Mouse (Mus musculus) myocyte (in vitro differentiated cells): ENCODE measurements around the gene Obscn.

Experiments
- CEBPB ChIP-seq: IDR thresholded peaks from 2 replicates; pipeline ENCODE4 v1.6.1; 2011; ENCODE audit warnings: mild to moderate bottlenecking, moderate library complexity; ENCODE audit not compliant: poor library complexity, insufficient read depth, severe bottlenecking
- MYOG ChIP-seq, 3 experiments: IDR thresholded peaks; one replicate each; pipeline ENCODE4 v1.6.1; 2011; ENCODE audit warnings: control low read depth in 2 of 3, low read depth in 2 of 3, mild to moderate bottlenecking in 2 of 3; ENCODE audit not compliant: insufficient read length in 2 of 3, control insufficient read depth in 1 of 3, insufficient read depth in 1 of 3
- POLR2A ChIP-seq: IDR thresholded peaks from one replicate; pipeline ENCODE4 v1.6.1; 2011; ENCODE audit warnings: low read depth, mild to moderate bottlenecking, control low read depth, moderate library complexity; ENCODE audit not compliant: insufficient read length
- REST ChIP-seq: IDR thresholded peaks from one replicate; pipeline ENCODE4 v1.6.1; 2011; ENCODE audit warnings: mild to moderate bottlenecking, control low read depth, moderate library complexity; ENCODE audit not compliant: insufficient read depth, insufficient read length
- USF1 ChIP-seq: IDR thresholded peaks from one replicate; pipeline ENCODE4 v1.6.1; 2011; ENCODE audit warnings: low read depth, mild to moderate bottlenecking, control low read depth, moderate library complexity

- TF ChIP-seq POLR2A: no peak
- TF ChIP-seq CEBPB: no peak
- TF ChIP-seq MYOG (IDR thresholded peaks at IDR 0.05; ENCODE audit: control insufficient read depth in 1 of 3, insufficient read depth in 1 of 3, insufficient read length in 2 of 3, low read depth in 2 of 3): no peak
- TF ChIP-seq USF1: no peak
- no peak for TF ChIP-seq REST
Measured at GRCm38 (mm10) chr11:59183821-59184220, 47.6 kb upstream of the Obscn start.
